Mouse (Mus musculus): ENCODE measurements around the gene Lrp10. TPM values are rescaled to one million over a fixed set of nuclear protein-coding genes. Genes with fewer than 3 reads are reported as not detected.

Gene Lrp10
- polyA plus RNA-seq, 1 experiment from 2014 or later, result 19.5 TPM

DNA sequence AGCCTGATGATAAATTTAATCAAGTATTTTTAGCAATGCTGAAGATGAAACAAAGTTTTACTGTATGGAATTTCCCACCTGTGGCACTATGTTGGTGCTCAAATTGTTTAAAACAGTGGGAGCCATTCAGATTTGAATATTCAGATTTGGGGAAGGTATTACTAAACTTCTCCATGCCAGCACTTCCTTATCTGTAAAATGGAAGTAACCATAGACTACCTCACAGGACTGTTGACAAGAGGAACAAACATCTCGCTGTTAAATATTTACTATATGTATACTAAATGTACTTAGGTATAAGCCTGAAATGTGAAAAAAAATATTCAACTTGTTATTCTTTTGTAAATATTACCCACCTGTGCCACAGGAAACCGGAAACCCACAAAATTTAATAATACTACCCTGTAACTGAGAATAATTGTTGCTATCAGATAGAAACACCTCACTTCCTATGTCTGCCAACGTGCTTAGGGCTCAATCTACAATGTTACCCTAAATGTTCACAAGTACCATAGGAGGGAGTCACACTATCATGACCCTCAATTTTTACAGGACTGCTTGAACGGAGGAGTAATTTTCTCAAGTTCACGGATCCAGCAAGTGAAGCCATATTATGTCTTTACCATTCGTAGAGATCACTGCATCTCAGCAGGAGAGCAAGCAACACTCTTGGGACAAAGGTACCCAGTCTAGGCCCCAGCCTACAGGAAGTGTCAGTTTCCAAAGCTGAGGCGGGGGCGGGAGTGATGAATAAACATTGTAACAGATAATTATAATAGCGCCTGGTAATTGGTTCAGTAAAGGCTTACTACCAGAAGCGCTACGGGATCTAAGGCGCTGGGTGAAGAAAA lies 604 bp upstream of the Lrp10 start:
- WGBS, result 15% methylated on average over 12 of the region's 12 CpGs
- no peaks in the 10 kb centered on the region for H3K27me3 ChIP-seq (ENCODE audit: control insufficient read depth, insufficient read depth, low read length)
- peaks cover 9% of the 10 kb centered on the region for H3K4me1 ChIP-seq (ENCODE audit: control insufficient read depth, insufficient read depth, low read length)
- no peaks in the 10 kb centered on the region for H3K36me3 ChIP-seq (ENCODE audit: control insufficient read depth, insufficient read depth, low read length)
- H3K9me3 ChIP-seq (ENCODE audit: control insufficient read depth, low read length), result no peaks in the 10 kb centered on the region
- ATAC-seq (ENCODE audit: low FRiP score) (peak; percentile 52), DNase-seq (ENCODE audit: low spot score, missing footprints) (no peak)
- peak overlapping the region; percentile 79; the same call in 1 of the 2 replicates for H3K9ac ChIP-seq (ENCODE audit: low read length)
- H3K4me2 ChIP-seq, result peak overlapping the region; percentile 93
- H3K4me3 ChIP-seq (ENCODE audit: low read depth, low read length), result peak overlapping the region; percentile 75
- H3K27ac ChIP-seq (ENCODE audit: low read depth, low read length), result no peak overlapping the region

DNA sequence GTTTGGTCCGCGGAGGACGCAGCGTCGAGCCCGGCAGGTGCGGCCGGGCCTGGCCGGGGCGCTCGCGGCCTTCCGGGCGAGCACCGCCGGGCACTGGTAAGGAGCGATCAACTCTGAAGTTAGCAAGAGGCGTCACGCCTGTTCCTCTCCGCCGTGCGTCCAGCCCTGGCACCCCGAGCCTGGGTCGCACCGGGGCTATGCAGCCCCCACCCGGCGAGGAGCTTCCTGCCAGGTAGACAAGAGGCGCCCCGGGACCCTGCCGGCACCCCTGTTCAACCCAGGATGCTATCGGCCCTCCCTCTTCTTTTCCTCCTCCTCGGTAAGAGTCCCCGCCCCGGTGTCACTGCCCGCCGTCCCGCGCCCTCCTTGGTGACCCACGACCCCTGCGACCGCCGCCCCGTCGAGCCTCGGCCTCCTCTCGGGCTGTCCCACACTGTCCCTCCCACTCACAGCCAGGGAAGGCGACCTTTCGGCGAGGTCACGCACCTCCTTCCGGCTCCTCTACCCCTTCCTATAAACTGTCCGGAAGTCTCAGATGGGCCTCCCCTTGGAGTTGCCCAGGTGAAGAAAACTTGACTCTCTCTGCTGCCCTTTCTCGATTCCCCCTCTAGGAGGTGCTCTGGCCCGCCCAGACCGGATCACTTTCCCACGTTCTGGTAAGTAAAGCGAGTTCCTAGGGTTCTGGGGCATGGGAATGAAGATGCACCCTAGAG lies 512 bp downstream of the Lrp10 start:
- ATAC-seq (ENCODE audit: low FRiP score) (peak; percentile 84), DNase-seq (ENCODE audit: low spot score, missing footprints) (peak; percentile 92)
- Histone ChIP-seq H3K36me3 (ENCODE audit: control insufficient read depth, insufficient read depth, low read length) (peaks cover 2% of the 10 kb centered on the region; the same call in 1 of the 2 replicates), H3K27ac (ENCODE audit: low read depth, low read length) (peak overlapping the region; percentile 50; the same call in 1 of the 2 replicates), H3K27me3 (ENCODE audit: control insufficient read depth, insufficient read depth, low read length) (no peaks in the 10 kb centered on the region), H3K4me2 (peak overlapping the region; percentile 93), H3K9ac (ENCODE audit: low read length) (peak overlapping the region; percentile 79), H3K4me3 (ENCODE audit: low read depth, low read length) (peak overlapping the region; percentile 75), H3K4me1 (ENCODE audit: control insufficient read depth, insufficient read depth, low read length) (peaks cover 9% of the 10 kb centered on the region), H3K9me3 (ENCODE audit: control insufficient read depth, low read length) (no peaks in the 10 kb centered on the region)
- WGBS, result under 1% methylated on average over 50 of the region's 57 CpGs

DNA sequence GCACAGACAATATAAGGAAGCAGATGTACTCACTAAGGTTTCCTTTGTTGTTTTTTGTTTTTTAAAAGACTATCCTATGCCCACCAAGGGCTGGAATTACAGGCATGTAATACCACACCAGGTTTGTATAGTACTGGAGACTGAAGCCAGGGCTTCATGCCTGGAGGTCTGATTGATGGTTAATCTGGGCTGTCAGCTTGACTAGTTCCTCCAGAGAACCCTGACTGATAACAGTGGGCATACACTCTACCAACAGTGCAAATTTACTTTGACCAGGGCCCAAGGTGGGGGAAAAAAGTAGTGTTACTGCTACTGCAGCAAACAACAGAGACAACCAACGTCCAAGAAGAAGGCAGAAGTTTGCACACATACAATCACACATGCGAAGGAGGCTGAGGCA lies 7.5 kb downstream of the Lrp10 start:
- 79% methylated on average over 2 of the region's 2 CpGs for WGBS
- ATAC-seq (ENCODE audit: low FRiP score), result no peak
- H3K9ac ChIP-seq (ENCODE audit: low read length), result no peak overlapping the region

GRCm38 (mm10) chr14:54472671-54473070 lies 8.7 kb downstream of the Lrp10 start:
- no peak overlapping the region for H3K4me3 ChIP-seq (ENCODE audit: low read depth, low read length)
- H3K9me3 ChIP-seq (ENCODE audit: control insufficient read depth, low read length), result no peaks in the 10 kb centered on the region
- H3K4me1 ChIP-seq (ENCODE audit: control insufficient read depth, insufficient read depth, low read length), result peaks cover 8% of the 10 kb centered on the region
- H3K4me2 ChIP-seq, result no peak overlapping the region
- ATAC-seq (ENCODE audit: low FRiP score), result no peak
- H3K36me3 ChIP-seq (ENCODE audit: control insufficient read depth, insufficient read depth, low read length), result peaks cover 3% of the 10 kb centered on the region; the same call in 1 of the 2 replicates
- H3K9ac ChIP-seq (ENCODE audit: low read length), result no peak overlapping the region
- H3K27ac ChIP-seq (ENCODE audit: low read depth, low read length), result no peak overlapping the region
- WGBS, result 83% methylated on average over 5 of the region's 5 CpGs
- no peak for DNase-seq (ENCODE audit: low spot score, missing footprints)
- H3K27me3 ChIP-seq (ENCODE audit: control insufficient read depth, insufficient read depth, low read length), result peaks cover 3% of the 10 kb centered on the region

More for the DNA sequence above, 7.5 kb downstream of the Lrp10 start:
- Histone ChIP-seq H3K4me1 (ENCODE audit: control insufficient read depth, insufficient read depth, low read length) (no peaks in the 10 kb centered on the region; the same call in 1 of the 2 replicates), H3K4me3 (ENCODE audit: low read depth, low read length) (no peak overlapping the region), H3K27ac (ENCODE audit: low read depth, low read length) (no peak overlapping the region), H3K27me3 (ENCODE audit: control insufficient read depth, insufficient read depth, low read length) (no peaks in the 10 kb centered on the region; the same call in 1 of the 2 replicates), H3K4me2 (no peak overlapping the region), H3K36me3 (ENCODE audit: control insufficient read depth, insufficient read depth, low read length) (peaks cover 3% of the 10 kb centered on the region; the same call in 1 of the 2 replicates), H3K9me3 (ENCODE audit: control insufficient read depth, low read length) (no peaks in the 10 kb centered on the region)
- no peak for DNase-seq (ENCODE audit: low spot score, missing footprints)

- peaks cover 13% of the 10 kb centered on the region for H3K27me3 ChIP-seq (ENCODE audit: control insufficient read depth, insufficient read depth, low read length)
- no peak for DNase-seq (ENCODE audit: low spot score, missing footprints)
- no peaks in the 10 kb centered on the region for H3K9me3 ChIP-seq (ENCODE audit: control insufficient read depth, low read length)
- no peak overlapping the region for H3K4me2 ChIP-seq
- no peak overlapping the region for H3K4me3 ChIP-seq (ENCODE audit: low read depth, low read length)
- no peak overlapping the region for H3K9ac ChIP-seq (ENCODE audit: low read length)
- no peak overlapping the region for H3K27ac ChIP-seq (ENCODE audit: low read depth, low read length)
- no peak for ATAC-seq (ENCODE audit: low FRiP score)
- no peaks in the 10 kb centered on the region for H3K36me3 ChIP-seq (ENCODE audit: control insufficient read depth, insufficient read depth, low read length)
- H3K4me1 ChIP-seq (ENCODE audit: control insufficient read depth, insufficient read depth, low read length), result peaks cover 20% of the 10 kb centered on the region
- WGBS, result 86% methylated on average over 5 of the region's 5 CpGs
These were observed 10.8 kb downstream of the Lrp10 start for GRCm38 (mm10) chr14:54474744-54475143.

DNA sequence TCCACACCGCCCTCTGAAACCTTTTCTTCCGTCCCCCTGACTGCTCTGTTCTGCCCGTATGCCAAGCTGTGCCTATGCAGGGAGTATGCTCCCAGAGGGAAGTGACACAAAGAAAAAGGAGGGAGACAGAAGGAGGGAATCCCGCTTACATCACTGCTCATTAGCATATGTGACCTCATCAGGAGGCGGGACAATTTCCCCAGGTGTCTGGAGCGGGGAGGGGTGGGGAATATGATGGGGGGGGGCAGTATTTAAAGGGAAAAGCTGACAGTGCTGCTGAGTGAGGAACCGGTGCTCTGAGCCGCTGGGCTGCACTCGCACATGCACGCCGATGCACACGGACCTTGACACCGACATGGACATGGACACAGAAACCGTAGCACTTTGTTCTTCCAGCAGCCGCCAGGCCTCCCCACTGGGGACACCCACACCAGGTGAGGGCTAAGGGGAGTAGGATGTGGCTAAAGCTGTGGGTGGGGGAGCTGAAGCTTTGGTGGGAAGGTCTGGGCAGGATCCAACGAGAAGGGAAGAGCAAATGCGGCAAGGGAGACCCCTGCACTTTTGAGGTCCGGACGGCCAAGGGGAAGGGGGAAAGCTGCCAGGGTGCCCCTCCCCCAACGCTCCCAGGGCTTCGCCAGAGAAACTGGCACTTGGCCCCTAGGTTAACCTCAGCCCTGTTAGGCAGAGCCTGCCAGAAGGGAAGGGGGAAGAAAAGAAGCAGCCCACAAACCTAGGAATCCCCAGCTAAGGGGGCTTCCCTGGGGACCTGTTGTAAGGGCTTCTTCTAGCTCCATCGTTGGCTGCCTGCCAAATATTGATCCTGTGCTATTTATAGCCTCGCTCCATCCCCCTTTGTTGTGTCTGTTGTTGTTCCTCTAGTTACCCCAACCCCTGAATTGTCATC lies 12.3 kb downstream of the Lrp10 start, which contains the start of gene Rem2:
Gene Rem2 (plus strand): TSS at position 160 of the 904 bp plus-strand sequence.
- Histone ChIP-seq H3K36me3 (ENCODE audit: control insufficient read depth, insufficient read depth, low read length) (no peaks in the 10 kb centered on the region), H3K27ac (ENCODE audit: low read depth, low read length) (peak within 1 kb of the TSS; percentile 35; the same call in 1 of the 2 replicates), H3K4me1 (ENCODE audit: control insufficient read depth, insufficient read depth, low read length) (peaks cover 20% of the 10 kb centered on the region), H3K9me3 (ENCODE audit: control insufficient read depth, low read length) (no peaks in the 10 kb centered on the region), H3K4me3 (ENCODE audit: low read depth, low read length) (peak within 1 kb of the TSS; percentile 55), H3K4me2 (peak within 1 kb of the TSS; percentile 90), H3K27me3 (ENCODE audit: control insufficient read depth, insufficient read depth, low read length) (peaks cover 13% of the 10 kb centered on the region), H3K9ac (ENCODE audit: low read length) (peak within 1 kb of the TSS; percentile 81)
- DNase-seq (ENCODE audit: low spot score, missing footprints) (peak; percentile 97), ATAC-seq (ENCODE audit: low FRiP score) (peak; percentile 82)
- under 1% methylated on average over 23 of the region's 23 CpGs for WGBS

GRCm38 (mm10) chr14:54477172-54477909 lies 13.4 kb downstream of the Lrp10 start:
- ATAC-seq (ENCODE audit: low FRiP score) (no peak), DNase-seq (ENCODE audit: low spot score, missing footprints) (no peak)
- Histone ChIP-seq H3K27me3 (ENCODE audit: control insufficient read depth, insufficient read depth, low read length) (peaks cover 13% of the 10 kb centered on the region), H3K4me3 (ENCODE audit: low read depth, low read length) (peak overlapping the region; percentile 55), H3K36me3 (ENCODE audit: control insufficient read depth, insufficient read depth, low read length) (no peaks in the 10 kb centered on the region), H3K27ac (ENCODE audit: low read depth, low read length) (no peak overlapping the region), H3K4me2 (peak overlapping the region; percentile 90), H3K4me1 (ENCODE audit: control insufficient read depth, insufficient read depth, low read length) (peaks cover 20% of the 10 kb centered on the region), H3K9me3 (ENCODE audit: control insufficient read depth, low read length) (no peaks in the 10 kb centered on the region), H3K9ac (ENCODE audit: low read length) (peak overlapping the region; percentile 81)
- WGBS, result 61% methylated on average over 15 of the region's 15 CpGs

GRCm38 (mm10) chr14:54479451-54479920 lies 15.5 kb downstream of the Lrp10 start:
- under 1% methylated on average over 40 of the region's 40 CpGs for WGBS
- no peak overlapping the region for H3K27ac ChIP-seq (ENCODE audit: low read depth, low read length)
- H3K9ac ChIP-seq (ENCODE audit: low read length), result peak overlapping the region; percentile 57
- peak overlapping the region; percentile 28 for H3K4me3 ChIP-seq (ENCODE audit: low read depth, low read length)
- no peaks in the 10 kb centered on the region for H3K9me3 ChIP-seq (ENCODE audit: control insufficient read depth, low read length)
- peaks cover 13% of the 10 kb centered on the region for H3K27me3 ChIP-seq (ENCODE audit: control insufficient read depth, insufficient read depth, low read length)
- peaks cover 20% of the 10 kb centered on the region for H3K4me1 ChIP-seq (ENCODE audit: control insufficient read depth, insufficient read depth, low read length)
- H3K4me2 ChIP-seq, result peak overlapping the region; percentile 53
- DNase-seq (ENCODE audit: low spot score, missing footprints) (peak; percentile 92), ATAC-seq (ENCODE audit: low FRiP score) (peak; percentile 17; the same call in 1 of the 2 replicates)
- no peaks in the 10 kb centered on the region for H3K36me3 ChIP-seq (ENCODE audit: control insufficient read depth, insufficient read depth, low read length)
